Mouse (Mus musculus) heart, embryonic 15.5 days (tissue): ENCODE measurements at regions not wholly inside any gene's neighbourhood (a gene's known extent, or its start where the extent isn't known, plus 50 kb on each side); places are given as distances from the start of the nearest gene placed in this dataset.

Source experiments
- ATAC-seq: fragments of 200-750 bp; cut with Nextera tagmentation; replicated peaks from 2 replicates; pipeline ENCODE4 v1.8.0; 2017; ENCODE audit warnings: low read depth, moderate TSS enrichment; ENCODE audit not compliant: insufficient number of reproducible peaks, insufficient read depth, low FRiP score
- H3K27ac ChIP-seq: fragments of 300-500 bp; sonication (generic); 2 replicates; pipeline ENCODE4 v1.5.1; 2015; ENCODE audit warnings: mild to moderate bottlenecking, inconsistent platforms
- H3K27me3 ChIP-seq: fragments of 300-500 bp; sonication (generic); 2 replicates; pipeline ENCODE4 v1.6.1; 2015; ENCODE audit warnings: inconsistent platforms
- H3K36me3 ChIP-seq: fragments of 300-500 bp; sonication (generic); 2 replicates; pipeline ENCODE4 v1.6.1; 2015; ENCODE audit warnings: mild to moderate bottlenecking, inconsistent platforms
- H3K4me1 ChIP-seq: fragments of 300-500 bp; sonication (generic); replicated peaks from 2 replicates; pipeline ENCODE4 v1.6.1; 2015; ENCODE audit warnings: inconsistent platforms
- H3K4me2 ChIP-seq: fragments of 300-500 bp; sonication (generic); 2 replicates; pipeline ENCODE4 v1.6.1; 2015; ENCODE audit warnings: inconsistent platforms, mild to moderate bottlenecking, moderate library complexity
- H3K4me3 ChIP-seq: fragments of 300-500 bp; sonication (generic); 2 replicates; pipeline ENCODE4 v1.5.1; 2015; ENCODE audit warnings: mild to moderate bottlenecking, inconsistent platforms
- H3K9ac ChIP-seq: fragments of 300-500 bp; sonication (generic); 2 replicates; pipeline ENCODE4 v1.6.1; 2015; ENCODE audit warnings: mild to moderate bottlenecking, inconsistent platforms
- H3K9me3 ChIP-seq: fragments of 300-500 bp; sonication (generic); replicated peaks from 2 replicates; pipeline ENCODE4 v1.6.1; 2016; ENCODE audit warnings: inconsistent platforms
- WGBS: fragments of 180-500 bp; shearing (Covaris S2); methylation state at CpG from one replicate; pipeline ENCODE4 v1.1.7; 2015; ENCODE audit warnings: mixed read lengths; 5-methylcytosine and 5-hydroxymethylcytosine counted together

- no peak for ATAC-seq
- Histone ChIP-seq H3K9me3 (no peaks in the 10 kb centered on the region), H3K27me3 (no peaks in the 10 kb centered on the region), H3K27ac (no peak overlapping the region), H3K36me3 (no peaks in the 10 kb centered on the region), H3K4me3 (no peak overlapping the region), H3K4me2 (no peak overlapping the region), H3K9ac (no peak overlapping the region), H3K4me1 (no peaks in the 10 kb centered on the region)
- 58% methylated on average over 4 of the region's 4 CpGs for WGBS
These were observed 241.2 kb downstream of the Hlx start for GRCm38 (mm10) chr1:184491252-184491651.

GRCm38 (mm10) chr1:184487409-184487808 is 245.0 kb downstream of the Hlx start:
- no peak overlapping the region for H3K4me3 ChIP-seq
- H3K9me3 ChIP-seq = no peaks in the 10 kb centered on the region
- H3K4me2 ChIP-seq = no peak overlapping the region
- H3K27ac ChIP-seq = no peak overlapping the region
- WGBS = 68% methylated on average over 6 of the region's 6 CpGs
- H3K4me1 ChIP-seq = no peaks in the 10 kb centered on the region
- no peaks in the 10 kb centered on the region for H3K36me3 ChIP-seq
- no peak overlapping the region for H3K9ac ChIP-seq
- H3K27me3 ChIP-seq = no peaks in the 10 kb centered on the region
- no peak for ATAC-seq

- H3K4me2 ChIP-seq = no peak overlapping the region
- no peak for ATAC-seq
- WGBS = 71% methylated on average over 8 of the region's 8 CpGs
These were observed 247.6 kb downstream of the Hlx start for GRCm38 (mm10) chr1:184484801-184485200.

GRCm38 (mm10) chr1:184483371-184483770 is 249.0 kb downstream of the Hlx start:
- Histone ChIP-seq H3K9me3 (no peaks in the 10 kb centered on the region), H3K36me3 (no peaks in the 10 kb centered on the region), H3K27ac (no peak overlapping the region), H3K4me2 (no peak overlapping the region), H3K9ac (no peak overlapping the region), H3K4me1 (no peaks in the 10 kb centered on the region), H3K27me3 (no peaks in the 10 kb centered on the region), H3K4me3 (no peak overlapping the region)
- no peak for ATAC-seq
- WGBS = 77% methylated on average over 7 of the region's 7 CpGs

More at GRCm38 (mm10) chr1:184484801-184485200, 247.6 kb downstream of the Hlx start:
- no peaks in the 10 kb centered on the region for H3K9me3 ChIP-seq
- H3K27ac ChIP-seq = no peak overlapping the region
- H3K36me3 ChIP-seq = no peaks in the 10 kb centered on the region
- H3K4me1 ChIP-seq = no peaks in the 10 kb centered on the region
- H3K4me3 ChIP-seq = no peak overlapping the region
- H3K27me3 ChIP-seq = no peaks in the 10 kb centered on the region
- no peak overlapping the region for H3K9ac ChIP-seq

- Histone ChIP-seq H3K9ac (no peak overlapping the region), H3K4me2 (no peak overlapping the region), H3K4me3 (no peak overlapping the region), H3K27ac (no peak overlapping the region), H3K9me3 (no peaks in the 10 kb centered on the region), H3K27me3 (no peaks in the 10 kb centered on the region), H3K4me1 (no peaks in the 10 kb centered on the region), H3K36me3 (no peaks in the 10 kb centered on the region)
- WGBS = 52% methylated on average over 9 of the region's 9 CpGs
- no peak for ATAC-seq
These were observed 250.4 kb downstream of the Hlx start for GRCm38 (mm10) chr1:184482026-184482425.

- Histone ChIP-seq H3K27ac (no peak overlapping the region), H3K4me1 (no peaks in the 10 kb centered on the region), H3K27me3 (no peaks in the 10 kb centered on the region), H3K9me3 (no peaks in the 10 kb centered on the region), H3K9ac (no peak overlapping the region), H3K36me3 (no peaks in the 10 kb centered on the region), H3K4me3 (no peak overlapping the region), H3K4me2 (no peak overlapping the region)
- ATAC-seq = no peak
- WGBS = 80% methylated on average over 9 of the region's 9 CpGs
These were observed 251.7 kb downstream of the Hlx start for GRCm38 (mm10) chr1:184480571-184481220.

DNA sequence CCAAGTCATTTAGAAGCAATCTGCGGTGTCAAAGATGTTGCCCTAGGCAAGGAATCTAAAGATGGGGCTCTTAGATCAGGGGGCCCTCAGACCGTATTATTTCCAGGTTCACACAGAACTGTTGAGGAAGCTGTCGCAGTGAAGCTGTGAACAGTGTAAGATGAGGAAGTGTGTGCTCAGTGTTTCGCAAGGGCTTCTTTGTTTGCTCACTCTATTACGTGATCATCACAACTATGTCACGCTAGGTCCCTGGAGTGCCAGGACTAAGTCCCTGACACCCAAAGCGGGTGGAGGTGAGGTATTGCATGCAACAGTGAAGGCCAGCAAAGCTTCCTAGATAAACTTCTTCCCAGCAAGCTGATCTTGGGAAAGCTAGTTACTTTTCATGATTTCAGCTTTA is 254.4 kb downstream of the Hlx start:
- Histone ChIP-seq H3K4me2 (no peak overlapping the region), H3K9ac (no peak overlapping the region), H3K9me3 (no peaks in the 10 kb centered on the region), H3K27ac (no peak overlapping the region), H3K27me3 (no peaks in the 10 kb centered on the region), H3K4me1 (no peaks in the 10 kb centered on the region), H3K4me3 (no peak overlapping the region), H3K36me3 (no peaks in the 10 kb centered on the region)
- 76% methylated on average over 7 of the region's 7 CpGs for WGBS
- ATAC-seq = no peak

DNA sequence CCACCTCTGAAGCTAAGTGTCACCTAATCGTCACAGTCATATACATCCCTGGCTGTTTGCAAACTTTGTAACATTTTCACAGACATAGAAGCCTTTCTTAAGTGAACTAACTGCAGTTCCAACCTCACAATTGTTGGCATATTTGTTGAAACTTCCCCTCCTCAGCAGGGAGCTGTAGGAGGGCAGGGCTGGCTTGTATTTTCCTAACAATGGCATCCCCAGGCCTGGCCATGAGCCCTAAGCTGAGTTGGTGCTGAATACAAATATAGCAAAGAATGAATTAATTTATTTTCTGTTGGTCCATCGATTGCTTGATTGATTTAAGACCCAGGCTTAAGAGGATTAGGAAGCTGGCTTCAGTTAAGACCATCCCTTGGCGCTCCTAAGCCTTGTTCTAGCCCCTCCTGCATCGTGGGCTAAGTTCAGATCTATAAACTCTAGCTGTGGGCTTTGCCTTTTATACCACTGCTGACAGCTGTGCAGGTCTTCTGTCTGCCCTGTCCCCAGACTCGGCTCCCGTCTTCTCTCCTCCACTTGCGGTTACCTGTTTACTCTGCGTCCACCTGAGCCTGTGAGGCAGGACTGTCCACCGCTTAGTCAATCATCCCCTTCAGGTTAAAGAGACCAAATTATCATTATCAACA is 269.8 kb downstream of the Hlx start:
- Histone ChIP-seq H3K9ac (no peak overlapping the region), H3K27me3 (no peaks in the 10 kb centered on the region), H3K4me1 (no peaks in the 10 kb centered on the region), H3K9me3 (no peaks in the 10 kb centered on the region), H3K36me3 (no peaks in the 10 kb centered on the region), H3K4me3 (no peak overlapping the region), H3K4me2 (no peak overlapping the region), H3K27ac (no peak overlapping the region)
- ATAC-seq = no peak
- WGBS = 72% methylated on average over 9 of the region's 9 CpGs

- Histone ChIP-seq H3K27me3 (no peaks in the 10 kb centered on the region), H3K4me2 (no peak overlapping the region), H3K4me1 (no peaks in the 10 kb centered on the region), H3K36me3 (no peaks in the 10 kb centered on the region), H3K4me3 (no peak overlapping the region), H3K9ac (no peak overlapping the region), H3K9me3 (no peaks in the 10 kb centered on the region), H3K27ac (no peak overlapping the region)
- no peak for ATAC-seq
These were observed 271.0 kb downstream of the Hlx start for GRCm38 (mm10) chr1:184461411-184461810.

- 85% methylated on average over 8 of the region's 8 CpGs for WGBS
- Histone ChIP-seq H3K4me1 (no peaks in the 10 kb centered on the region), H3K4me3 (no peak overlapping the region), H3K36me3 (no peaks in the 10 kb centered on the region), H3K4me2 (no peak overlapping the region), H3K27me3 (no peaks in the 10 kb centered on the region), H3K9me3 (no peaks in the 10 kb centered on the region), H3K27ac (no peak overlapping the region), H3K9ac (no peak overlapping the region)
- ATAC-seq = no peak
These were observed 275.7 kb downstream of the Hlx start for GRCm38 (mm10) chr1:184456727-184457126.

DNA sequence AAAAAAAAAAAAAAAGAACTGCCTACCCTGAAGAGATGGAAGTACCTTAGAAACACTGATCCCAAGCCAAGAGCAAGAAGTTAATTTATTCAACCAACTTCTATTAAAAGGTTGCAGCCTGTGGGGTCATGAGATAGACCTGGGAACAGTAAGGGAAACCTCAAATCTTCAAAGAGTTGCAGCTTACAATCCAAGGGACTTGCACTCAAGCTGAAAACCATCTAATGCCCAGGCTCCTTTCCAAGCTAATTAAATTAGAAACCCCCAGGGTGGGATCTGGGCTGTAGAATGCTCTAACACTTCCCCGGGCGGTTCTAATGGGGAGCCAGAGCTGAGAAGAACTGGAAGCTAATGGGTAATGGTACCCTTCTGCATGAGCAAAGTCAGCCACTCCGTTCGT is 278.0 kb downstream of the Hlx start:
- no peak overlapping the region for H3K27ac ChIP-seq
- 79% methylated on average over 4 of the region's 4 CpGs for WGBS
- no peak for ATAC-seq
- no peak overlapping the region for H3K4me2 ChIP-seq
- H3K27me3 ChIP-seq = 0 out of 2 replicates have a peak, but pooled peaks cover 2% of the 10 kb centered on the region
- no peaks in the 10 kb centered on the region for H3K36me3 ChIP-seq
- no peaks in the 10 kb centered on the region for H3K4me1 ChIP-seq
- no peak overlapping the region for H3K9ac ChIP-seq
- no peaks in the 10 kb centered on the region for H3K9me3 ChIP-seq
- no peak overlapping the region for H3K4me3 ChIP-seq

GRCm38 (mm10) chr1:184453673-184454072 is 278.7 kb downstream of the Hlx start:
- 71% methylated on average over 5 of the region's 5 CpGs for WGBS
- Histone ChIP-seq H3K4me1 (no peaks in the 10 kb centered on the region), H3K9me3 (no peaks in the 10 kb centered on the region), H3K9ac (no peak overlapping the region), H3K27ac (no peak overlapping the region), H3K4me3 (no peak overlapping the region), H3K36me3 (no peaks in the 10 kb centered on the region), H3K4me2 (no peak overlapping the region), H3K27me3 (0 out of 2 replicates have a peak, but pooled peaks cover 2% of the 10 kb centered on the region)
- ATAC-seq = no peak
